Mouse (Mus musculus): ENCODE data around the gene Ppp2r3a. TPM values are rescaled to one million over a fixed set of nuclear protein-coding genes. Genes with fewer than 3 reads are reported as not detected.

The Ppp2r3a gene
- polyA plus RNA-seq, 1 experiment, result 18.9 TPM

DNA sequence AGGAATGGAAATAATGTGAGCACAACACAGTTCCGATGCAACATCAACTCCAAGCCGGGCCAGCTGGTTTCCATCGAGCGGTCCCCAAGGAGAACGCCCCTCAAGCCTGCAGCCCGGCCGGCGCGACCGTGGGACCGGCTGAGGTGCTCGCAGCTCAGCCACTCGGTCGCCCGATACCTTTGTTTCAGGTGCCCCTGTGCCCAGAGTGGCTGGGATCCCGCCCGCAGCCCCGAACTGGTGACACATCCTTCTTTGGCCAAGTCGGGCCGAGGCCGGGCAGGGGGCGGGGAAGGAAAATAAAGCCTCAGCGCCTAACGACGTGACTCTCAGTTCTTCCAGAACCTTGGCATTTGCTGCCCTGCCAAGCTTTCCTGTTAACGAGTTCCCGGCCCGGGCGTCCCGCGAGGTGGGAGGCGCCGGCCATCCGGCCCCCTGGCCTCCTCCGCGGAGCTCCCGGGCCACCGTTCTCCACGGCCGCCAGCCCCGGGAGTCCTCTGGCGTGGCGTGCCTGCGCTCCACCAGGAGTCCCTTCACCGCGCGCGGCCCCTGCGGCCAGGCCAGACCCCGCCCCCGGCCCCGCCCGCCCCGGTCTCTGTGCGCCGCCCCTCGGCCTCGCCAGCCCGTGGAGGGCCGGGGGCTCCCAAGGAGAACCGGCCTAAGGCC is 483 bp downstream of the Ppp2r3a start:
- DNase-seq (ENCODE audit: low spot score), result no peak

DNA sequence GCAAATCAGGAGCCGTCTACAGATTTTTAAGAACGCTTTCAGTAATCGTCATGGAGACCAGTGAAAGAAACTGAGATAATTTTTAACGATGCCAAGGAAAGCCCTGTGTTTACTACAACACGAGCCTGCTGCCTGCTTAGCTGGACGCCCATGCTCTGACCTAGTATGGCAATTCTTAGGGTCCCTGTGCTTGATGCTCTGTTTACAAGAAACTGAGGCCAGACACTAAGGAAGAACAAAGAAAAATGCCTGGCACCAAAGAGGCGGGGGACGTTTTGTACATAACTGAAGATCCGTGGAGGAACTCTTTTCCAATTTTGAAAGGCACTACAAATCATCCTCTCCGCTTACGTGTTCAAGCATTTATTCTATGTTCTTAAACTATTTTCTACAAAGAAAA is 1.1 kb downstream of the Ppp2r3a start:
- no peak for DNase-seq (ENCODE audit: low spot score)

DNA sequence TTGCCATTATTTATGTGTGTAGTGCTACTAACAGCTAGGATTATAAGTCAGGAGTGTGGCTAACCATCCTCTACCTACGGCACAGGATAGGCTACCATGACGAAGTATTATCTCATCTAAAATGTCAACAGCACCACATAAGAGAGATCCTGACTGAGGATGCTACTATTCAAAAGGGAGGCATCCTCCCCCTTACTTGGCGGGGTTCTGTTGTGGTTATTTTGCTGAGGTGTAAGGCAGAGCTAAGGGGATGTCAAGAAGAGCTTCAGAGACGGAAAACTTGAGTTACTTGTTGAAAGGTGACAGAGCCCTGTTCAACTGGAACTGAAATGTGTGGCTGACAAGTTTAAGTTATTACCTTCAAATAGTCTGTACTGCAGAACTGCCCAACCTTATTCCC is 2.0 kb downstream of the Ppp2r3a start:
- DNase-seq (ENCODE audit: low spot score), result no peak

DNA sequence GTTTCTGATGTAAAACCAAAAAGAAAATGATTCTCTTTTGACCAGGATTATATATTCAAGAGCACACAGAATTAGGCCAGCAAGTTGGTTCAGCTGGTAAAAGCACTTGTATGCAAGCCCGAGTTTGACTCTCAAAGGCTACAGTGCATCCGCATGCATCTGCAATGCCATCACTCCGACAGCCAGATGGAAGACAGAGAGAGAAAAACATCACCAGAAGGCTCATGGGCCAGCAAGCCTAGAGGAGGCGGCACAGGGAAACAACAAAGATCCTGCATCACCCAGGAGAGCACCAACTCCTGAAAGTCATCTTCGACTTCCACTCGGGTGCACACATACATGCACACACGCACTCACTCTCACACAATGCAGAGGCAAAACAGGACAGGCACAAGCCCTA is 4.1 kb downstream of the Ppp2r3a start:
- no peak for DNase-seq (ENCODE audit: low spot score)

DNA sequence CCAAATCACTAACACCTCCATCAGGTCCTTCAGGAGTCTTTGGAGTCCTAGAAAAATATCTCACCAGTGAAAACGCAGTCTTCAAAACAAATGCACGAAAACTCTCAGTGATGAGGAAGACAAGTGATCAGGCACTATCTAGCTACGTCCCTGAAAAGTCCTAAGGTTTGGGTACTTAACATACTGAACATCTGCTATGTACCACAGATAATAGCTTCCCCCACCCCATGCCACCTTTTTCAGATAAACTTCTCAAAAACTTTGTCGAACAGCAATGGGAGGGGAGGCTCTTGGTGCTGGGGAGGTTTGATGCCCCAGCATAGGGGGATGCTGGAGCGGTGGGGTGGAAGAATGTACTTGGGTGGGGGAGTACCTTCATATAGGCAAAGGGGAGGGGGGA is 6.1 kb downstream of the Ppp2r3a start:
- DNase-seq (ENCODE audit: low spot score), result no peak

DNA sequence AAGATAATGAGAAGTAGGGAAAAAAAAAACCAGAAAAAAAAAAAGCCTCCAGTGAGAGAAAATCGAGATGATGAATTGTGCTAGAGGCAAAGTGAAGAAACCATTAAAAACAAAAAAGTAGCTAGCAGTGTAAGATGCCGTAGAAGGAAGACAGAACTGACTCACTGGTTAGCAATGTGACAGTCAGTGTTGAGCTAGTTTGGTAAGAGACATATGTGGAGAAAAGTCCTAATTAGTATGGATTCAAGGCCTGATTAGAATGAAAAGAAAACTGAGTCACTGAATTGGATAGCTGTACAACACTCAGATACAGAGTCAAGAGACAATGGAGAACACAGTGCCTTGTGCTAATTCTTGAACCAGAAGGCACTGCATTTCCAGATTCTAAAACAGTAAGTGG is 7.9 kb downstream of the Ppp2r3a start:
- DNase-seq (ENCODE audit: low spot score), result no peak

DNA sequence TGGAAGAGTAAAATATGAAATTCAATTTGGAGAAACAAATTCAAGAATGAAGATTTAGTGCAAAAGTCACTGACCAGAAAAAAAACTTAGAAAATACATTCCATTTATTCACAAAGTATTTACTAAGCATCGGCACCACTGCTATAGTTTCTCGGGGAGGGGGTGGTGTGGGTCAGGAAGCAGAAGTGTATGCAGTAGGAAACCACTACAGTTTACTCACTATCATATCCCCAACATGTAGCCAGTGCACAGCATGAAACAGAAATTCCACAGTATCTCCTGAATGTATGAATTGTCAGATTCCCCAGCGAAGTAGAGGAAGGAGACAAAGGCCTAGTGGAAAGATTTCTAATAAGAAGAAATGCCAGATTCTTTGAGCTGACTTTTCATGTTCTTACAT is 11.4 kb downstream of the Ppp2r3a start:
- DNase-seq (ENCODE audit: low spot score), result no peak

DNA sequence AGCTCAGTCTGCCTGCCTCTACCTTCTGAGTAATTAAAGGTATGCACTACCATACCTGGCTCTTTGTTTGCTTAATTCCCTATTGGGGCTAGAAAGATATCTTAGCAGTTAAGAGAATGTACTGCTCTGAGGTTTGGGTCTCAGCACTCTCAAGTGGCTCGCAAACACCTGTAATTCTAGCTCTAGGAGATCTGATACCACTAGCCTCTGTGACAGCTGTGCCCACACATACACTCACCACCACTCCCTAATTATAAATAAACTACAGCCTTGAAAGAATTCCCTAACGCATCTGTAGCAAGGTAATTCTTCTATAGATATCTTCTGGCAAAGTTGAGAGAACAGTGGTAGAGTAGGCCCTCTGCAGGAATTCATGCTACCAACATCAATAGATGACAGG is 15.8 kb downstream of the Ppp2r3a start:
- no peak for DNase-seq (ENCODE audit: low spot score)

DNA sequence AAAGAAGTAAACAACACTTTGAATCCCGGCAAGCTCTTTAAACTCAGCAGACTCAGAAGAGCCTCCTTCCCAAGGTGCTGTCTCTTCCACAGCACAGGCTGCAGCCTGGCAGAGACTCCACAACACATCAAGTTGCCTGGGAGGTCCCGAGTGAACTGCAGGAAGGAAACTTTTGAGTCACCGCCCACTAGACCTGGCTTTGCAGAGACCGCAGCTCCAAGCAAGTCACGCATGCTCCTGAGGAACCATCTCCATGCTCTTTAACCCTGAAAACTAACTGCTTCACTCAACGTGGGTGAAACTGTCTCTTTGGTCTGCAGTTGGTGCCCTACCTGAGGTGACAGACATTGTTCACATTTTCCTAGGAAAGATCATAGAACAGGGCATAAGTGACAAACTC is 19.6 kb downstream of the Ppp2r3a start:
- DNase-seq (ENCODE audit: low spot score), result no peak

DNA sequence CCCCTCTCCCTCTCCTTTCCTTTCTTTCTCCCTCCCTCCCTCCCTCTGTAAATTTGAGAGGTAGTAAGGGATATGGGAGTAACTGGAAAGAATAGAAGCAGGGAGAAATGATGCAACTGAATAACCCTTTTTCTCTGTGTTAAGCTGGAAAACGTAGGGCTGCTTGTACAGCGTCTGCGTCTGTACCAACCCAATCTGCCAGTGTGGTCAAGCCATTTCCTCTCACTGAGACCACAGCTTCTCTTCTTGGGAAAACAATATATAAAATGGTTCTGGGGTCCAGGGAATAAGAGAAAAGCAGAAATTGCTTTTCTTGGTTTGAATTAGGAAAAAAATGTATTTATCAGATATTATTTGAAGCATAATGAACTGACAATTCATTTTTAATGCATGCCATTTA is 21.6 kb downstream of the Ppp2r3a start:
- DNase-seq (ENCODE audit: low spot score), result no peak

DNA sequence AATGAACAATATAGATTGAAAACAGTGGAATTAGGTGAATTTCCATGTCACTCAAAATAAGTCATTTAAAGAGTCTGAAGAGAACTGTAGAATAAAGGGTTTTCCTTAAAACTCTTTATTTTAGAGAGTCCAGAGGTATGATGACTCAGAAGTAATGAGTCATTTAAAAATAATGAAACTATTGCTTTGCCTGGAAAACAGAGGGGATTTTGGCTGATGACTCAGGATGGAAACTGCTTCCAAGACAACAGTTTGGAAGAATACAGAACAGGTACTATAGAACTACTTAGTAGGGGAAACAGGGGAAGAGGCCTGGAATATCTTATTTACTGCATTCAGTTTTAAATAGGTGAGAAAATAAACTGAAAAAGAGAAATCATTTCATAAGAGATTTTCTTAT is 22.7 kb downstream of the Ppp2r3a start:
- DNase-seq (ENCODE audit: low spot score), result no peak

DNA sequence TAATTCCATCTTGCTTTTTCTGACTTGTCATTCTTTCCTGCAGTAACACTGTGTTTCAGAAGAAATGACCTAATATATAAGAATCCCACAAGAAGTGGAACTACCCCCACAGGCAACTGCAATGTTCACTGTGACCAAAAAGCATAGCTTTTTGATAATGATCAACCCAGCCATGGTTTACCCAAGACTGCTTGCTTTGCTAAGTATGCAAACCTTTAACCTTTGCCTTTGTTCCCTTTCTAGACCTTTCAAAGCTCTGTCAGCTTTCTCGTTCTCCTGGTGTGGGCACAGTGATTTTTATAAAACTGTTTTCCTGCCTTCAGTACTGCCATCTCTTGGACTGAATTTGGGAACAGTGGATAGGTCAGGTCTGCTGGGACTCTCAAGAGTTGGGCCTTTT is 43.6 kb downstream of the Ppp2r3a start:
- DNase-seq (ENCODE audit: low spot score), result no peak

DNA sequence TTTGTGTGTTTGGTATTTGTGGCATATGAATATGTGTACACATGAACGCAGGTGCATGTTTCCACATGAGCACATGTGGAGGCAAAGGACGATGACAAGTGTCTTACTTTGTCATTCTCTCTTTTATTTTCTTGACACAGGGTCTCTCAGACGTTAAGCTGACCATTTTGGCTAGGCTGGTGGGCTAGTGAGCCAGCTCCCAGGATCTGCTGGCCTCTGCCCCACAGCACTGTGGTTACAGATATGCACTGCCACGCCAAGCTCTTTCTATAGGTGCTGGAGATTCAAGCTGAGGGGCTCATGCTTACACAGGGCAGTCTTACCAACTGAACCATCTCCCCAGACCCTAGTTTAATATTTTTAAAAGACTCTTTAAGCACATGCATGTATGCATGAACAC is 45.1 kb downstream of the Ppp2r3a start:
- no peak for DNase-seq (ENCODE audit: low spot score)

DNA sequence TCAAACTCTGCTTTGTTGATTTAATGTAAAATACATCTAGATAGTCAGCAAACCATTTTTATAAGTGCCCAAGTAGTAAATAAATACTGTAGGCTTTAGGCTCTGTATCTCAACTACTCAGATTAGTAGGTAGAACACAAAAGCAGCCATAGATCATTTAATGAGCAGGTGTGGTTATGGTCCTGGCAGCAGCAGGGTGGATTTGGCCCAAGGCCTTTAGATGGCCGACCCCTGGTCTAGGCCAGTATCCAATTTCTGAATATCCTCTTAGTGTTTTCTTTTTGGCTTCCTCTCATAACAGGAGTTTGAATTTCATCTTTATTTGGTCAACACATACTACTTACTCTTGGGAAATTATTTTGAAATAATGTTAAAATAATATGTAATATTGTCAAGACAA is 46.4 kb downstream of the Ppp2r3a start:
- DNase-seq (ENCODE audit: low spot score), result no peak

DNA sequence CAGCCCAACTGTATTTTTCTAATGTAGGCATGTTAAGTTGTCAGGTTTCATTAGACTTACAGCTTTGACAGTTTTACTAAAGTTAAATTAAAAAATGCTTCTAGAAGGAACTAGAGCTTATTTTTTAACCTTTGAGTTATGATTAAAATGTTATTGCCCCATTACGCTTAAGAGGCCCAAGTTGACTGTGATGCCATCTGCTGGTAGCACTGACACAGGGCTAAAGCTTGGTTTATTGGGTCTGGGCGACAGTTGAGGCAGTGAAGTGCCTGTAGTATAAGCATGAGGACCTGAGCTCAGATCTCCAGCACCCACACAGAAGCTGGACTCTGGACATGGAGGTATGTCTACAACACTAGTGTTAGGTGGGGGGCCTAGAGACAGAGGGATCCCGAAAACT is 47.5 kb downstream of the Ppp2r3a start:
- no peak for DNase-seq (ENCODE audit: low spot score)

DNA sequence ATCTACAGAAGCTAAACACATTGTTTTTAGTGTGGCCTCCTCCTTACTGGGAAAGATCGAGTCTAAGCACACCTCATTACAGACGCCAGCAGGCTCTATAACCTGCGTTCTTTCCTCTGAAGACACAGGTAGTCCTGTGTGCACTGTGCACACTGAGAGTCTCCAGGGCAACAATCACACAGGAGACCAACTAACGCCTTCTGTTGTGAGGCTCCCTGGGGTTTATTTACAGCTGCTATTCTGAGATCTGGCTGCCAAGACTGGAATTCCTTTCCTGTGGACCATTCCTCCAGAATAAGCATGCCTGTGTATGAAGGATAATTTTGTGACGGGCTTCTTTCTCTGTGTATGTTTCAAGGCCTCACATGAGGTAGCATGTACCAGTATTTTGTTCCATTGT is 51.0 kb downstream of the Ppp2r3a start:
- DNase-seq (ENCODE audit: low spot score), result no peak

DNA sequence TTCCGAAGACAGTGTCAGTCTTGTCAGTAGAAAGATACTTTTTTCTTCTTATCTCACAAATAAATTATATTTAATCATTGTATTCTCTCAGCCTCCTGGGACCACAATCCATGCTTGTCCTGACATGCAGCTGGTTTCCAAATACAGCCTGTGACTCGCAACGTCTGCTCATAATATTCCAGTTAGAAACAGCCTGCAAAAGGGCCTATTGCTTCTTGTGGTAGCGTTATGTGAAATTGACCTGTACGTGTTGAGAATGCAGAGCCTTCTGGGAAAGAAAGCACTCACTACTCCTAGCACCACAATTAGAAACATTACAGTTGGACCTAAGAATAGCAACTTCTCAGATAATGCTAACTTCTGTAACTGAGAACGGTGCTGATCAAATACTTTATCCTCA is 52.8 kb downstream of the Ppp2r3a start:
- no peak for DNase-seq (ENCODE audit: low spot score)

DNA sequence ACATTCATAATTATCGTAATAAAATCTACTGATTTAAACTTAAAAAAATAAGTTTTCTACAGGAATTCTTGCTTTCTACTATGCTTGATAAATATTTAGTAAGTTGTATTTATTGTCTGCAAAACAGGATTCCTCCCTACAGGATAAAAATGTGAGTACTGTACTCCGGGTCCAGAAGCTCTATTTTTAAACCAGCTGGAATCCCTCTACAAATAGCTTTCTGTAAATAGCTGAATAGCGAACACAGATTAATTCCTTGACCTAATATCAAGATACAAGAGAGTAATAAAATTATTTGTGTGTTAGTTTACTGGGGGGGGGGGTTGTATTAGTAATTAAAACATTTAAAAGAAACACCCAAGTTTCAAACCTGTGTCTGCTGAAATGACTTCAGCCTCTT is 53.3 kb downstream of the Ppp2r3a start:
- no peak for DNase-seq (ENCODE audit: low spot score)

DNA sequence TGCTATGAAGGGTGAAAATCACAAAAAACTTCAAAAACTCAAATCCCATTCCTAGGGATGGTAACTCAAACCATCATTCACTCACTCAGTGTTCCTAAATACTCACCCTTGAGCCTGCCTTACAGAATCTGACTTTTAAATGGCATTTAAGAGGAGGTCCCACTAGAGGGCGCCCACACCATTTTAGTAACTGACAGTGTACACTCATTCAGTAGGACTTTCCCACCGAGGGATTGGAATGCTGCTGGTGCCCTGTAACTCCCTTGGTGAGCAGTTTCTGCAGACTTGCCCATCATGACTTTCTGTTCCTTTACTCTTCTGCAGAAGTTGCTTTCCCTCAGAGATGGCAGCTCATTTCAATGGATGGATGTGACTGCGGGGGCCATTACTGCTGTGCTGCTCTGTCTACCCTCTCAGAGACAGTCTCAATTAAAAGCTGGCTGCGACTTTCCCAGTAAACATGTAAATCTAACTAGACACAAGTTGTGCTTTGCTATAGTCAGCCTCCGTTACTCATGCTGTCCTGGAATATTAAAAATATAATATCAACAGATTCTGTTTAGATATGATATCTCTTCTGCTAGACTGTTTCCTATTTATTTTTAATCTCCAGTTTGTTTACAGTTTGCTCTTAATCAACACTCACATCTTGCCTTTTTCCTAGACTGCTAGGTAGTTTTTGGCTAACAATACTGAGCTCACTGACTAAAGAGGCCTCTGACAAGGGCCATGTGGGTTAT is 69.5 kb downstream of the Ppp2r3a start:
- DNase-seq (ENCODE audit: low spot score), result peak; percentile 52

DNA sequence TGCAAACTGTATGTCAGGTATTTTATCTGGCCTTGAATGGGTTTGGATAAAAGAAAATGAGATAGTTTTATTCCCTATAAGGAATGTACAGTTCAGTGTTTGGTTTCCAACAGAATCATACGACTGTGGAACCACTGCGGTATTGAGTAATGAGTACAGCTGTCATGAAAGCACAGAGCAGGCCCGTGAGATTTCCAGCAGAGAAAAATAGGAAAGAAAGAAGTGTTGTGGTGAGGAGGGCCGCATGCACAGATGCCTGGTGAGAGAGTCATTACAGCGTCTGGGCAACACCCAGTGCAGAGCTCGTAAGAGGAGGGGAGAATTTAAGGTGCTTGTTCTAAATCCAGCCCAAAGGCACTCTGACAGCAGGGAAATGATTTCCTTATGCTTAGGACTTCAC is 70.3 kb downstream of the Ppp2r3a start:
- no peak for DNase-seq (ENCODE audit: low spot score)

DNA sequence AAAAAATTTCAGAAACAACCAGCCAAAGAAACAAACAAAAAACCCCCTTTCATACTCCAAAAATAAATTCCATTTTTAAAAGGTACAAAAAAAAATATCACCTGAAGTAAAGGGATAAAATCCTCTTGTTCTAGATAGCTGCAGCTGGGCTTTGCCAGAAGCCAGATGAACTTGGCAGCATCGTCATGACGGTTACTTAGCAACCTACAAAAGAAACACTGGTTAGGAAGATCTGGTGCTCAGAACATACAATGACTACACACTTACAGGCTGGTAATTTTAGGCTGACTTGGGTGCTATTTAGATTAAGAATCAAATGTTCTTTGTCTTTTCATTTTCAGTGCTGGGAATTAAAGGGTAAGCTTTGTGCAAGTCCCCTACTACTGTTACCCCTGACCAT is 71.4 kb downstream of the Ppp2r3a start:
- no peak for DNase-seq (ENCODE audit: low spot score)

DNA sequence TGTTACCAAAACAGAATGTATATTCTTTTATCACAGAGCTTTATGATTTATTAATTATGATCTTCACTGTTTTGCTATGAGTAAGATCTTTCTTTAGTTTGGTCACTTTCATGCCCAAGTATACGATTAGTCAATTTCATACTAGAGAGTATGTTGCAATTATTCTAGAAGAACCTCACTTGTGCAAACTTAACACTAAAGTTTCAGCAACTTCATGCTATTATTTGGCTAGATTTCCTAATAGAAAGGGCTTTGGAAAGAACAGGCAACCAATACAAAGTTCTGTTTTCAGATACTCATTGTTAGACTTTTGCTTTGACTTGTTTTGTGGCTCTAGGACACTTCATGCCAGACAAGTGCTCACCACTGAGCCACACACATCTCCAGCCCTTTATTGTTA is 91.0 kb downstream of the Ppp2r3a start:
- DNase-seq (ENCODE audit: low spot score), result no peak

DNA sequence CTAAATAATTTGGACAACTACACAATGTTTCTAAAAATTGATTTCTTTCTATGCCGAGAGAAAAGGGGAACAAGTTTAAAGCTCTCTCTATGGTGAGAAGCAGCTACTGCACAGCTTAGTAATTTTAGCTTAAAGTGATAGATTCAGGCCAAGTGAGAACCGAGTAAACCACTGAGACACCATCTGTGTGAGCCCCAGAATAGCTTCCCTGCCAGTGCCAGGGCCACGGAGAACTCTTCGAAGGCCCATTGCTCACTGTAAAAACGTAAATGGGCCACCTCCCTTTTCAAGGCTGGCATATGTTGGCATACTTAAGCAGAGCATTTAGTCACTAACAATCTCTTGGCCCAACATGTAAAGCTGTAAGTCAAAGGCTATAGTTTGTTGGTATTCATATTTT is 91.5 kb downstream of the Ppp2r3a start:
- no peak for DNase-seq (ENCODE audit: low spot score)

DNA sequence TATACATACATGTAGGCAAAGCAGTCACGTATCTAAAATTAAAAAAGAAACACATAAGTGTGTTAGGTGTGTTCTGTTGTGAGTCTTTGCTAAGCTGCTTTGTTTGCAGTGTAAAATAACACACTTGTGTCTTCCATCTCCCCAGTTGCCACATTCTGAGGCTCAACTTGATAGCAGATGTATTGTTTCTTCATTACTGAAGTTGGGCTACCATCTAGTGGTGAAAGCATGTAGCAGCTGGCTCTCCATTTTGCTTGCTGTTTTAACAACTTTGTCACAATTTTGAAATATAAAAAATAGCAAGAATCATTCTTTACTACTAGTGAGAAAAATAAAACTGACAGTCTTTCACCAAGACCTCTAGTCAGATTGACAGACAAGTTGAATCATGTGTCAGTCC is 92.2 kb downstream of the Ppp2r3a start:
- no peak for DNase-seq (ENCODE audit: low spot score)

All from urinary bladder, adult 2 months (tissue).